Mouse (Mus musculus): ENCODE data around the gene Ccdc134. TPM values are rescaled to one million over a fixed set of nuclear protein-coding genes. Genes with fewer than 3 reads are reported as not detected.
"Not testable (repeated sequence)": the region's sequence is repeated elsewhere in the genome, so short reads cannot be mapped to it uniquely, and the experiment has no call there.

The Ccdc134 gene
- polyA plus RNA-seq (2015; fragmentation: Nextera tagmentation; extraction: Ambion mirVana), result 7.0 and 7.7 TPM in 2 replicates

GRCm38 (mm10) chr15:82127426-82128374 is at the start of gene Ccdc134:
Gene Ccdc134, plus strand, starts transcription at chr15:82127922.
- H3K36me3 ChIP-seq (replicated peaks), result peaks cover 15% of the 10 kb centered on the region
- peak within 1 kb of the TSS; percentile 99 for H3K4me2 ChIP-seq
- H3K9me3 ChIP-seq (replicated peaks), result no peaks in the 10 kb centered on the region
- peaks cover 33% of the 10 kb centered on the region for H3K4me1 ChIP-seq (replicated peaks)
- peak within 1 kb of the TSS; percentile 81 for H3K27ac ChIP-seq (replicated peaks)
- under 1% methylated on average over 74 of the region's 74 CpGs for WGBS (ENCODE audit: insufficient replicate concordance)
- peak; percentile 98 for ATAC-seq (ENCODE audit: insufficient read depth)
- H3K4me3 ChIP-seq (replicated peaks), result peak within 1 kb of the TSS; percentile 84
- 0 out of 2 replicates have a peak, but pooled peaks cover 7% of the 10 kb centered on the region for H3K27me3 ChIP-seq
- peak within 1 kb of the TSS; percentile 86 for H3K9ac ChIP-seq

GRCm38 (mm10) chr15:82079883-82080282 is 47.8 kb upstream of the Ccdc134 start:
- no peak overlapping the region for H3K27ac ChIP-seq (replicated peaks)
- H3K4me2 ChIP-seq, result no peak overlapping the region
- H3K9ac ChIP-seq, result no peak overlapping the region
- peaks cover 5% of the 10 kb centered on the region; the same call in 1 of the 2 replicates for H3K27me3 ChIP-seq
- ATAC-seq (ENCODE audit: insufficient read depth), result no peak
- 53% methylated on average over 10 of the region's 10 CpGs for whole genome bisulfite sequencing (ENCODE audit: insufficient replicate concordance)
- H3K36me3 ChIP-seq (replicated peaks), result no peaks in the 10 kb centered on the region
- no peaks in the 10 kb centered on the region for H3K9me3 ChIP-seq (replicated peaks)
- no peak overlapping the region for H3K4me3 ChIP-seq (replicated peaks)
- no peaks in the 10 kb centered on the region for H3K4me1 ChIP-seq (replicated peaks)

- H3K36me3 ChIP-seq (replicated peaks), result no peaks in the 10 kb centered on the region
- no peak overlapping the region for H3K27ac ChIP-seq (replicated peaks)
- no peak overlapping the region for H3K4me2 ChIP-seq
- 25% methylated on average over 7 of the region's 7 CpGs for WGBS (ENCODE audit: insufficient replicate concordance)
- H3K4me1 ChIP-seq (replicated peaks), result no peaks in the 10 kb centered on the region
- peaks cover 4% of the 10 kb centered on the region; the same call in 1 of the 2 replicates for H3K27me3 ChIP-seq
- H3K9ac ChIP-seq, result no peak overlapping the region
- no peaks in the 10 kb centered on the region for H3K9me3 ChIP-seq (replicated peaks)
- no peak overlapping the region for H3K4me3 ChIP-seq (replicated peaks)
- no peak for ATAC-seq (ENCODE audit: insufficient read depth)
Observed at GRCm38 (mm10) chr15:82081161-82081560, 46.6 kb upstream of the Ccdc134 start.

GRCm38 (mm10) chr15:82085606-82086005 is 42.1 kb upstream of the Ccdc134 start:
- Histone ChIP-seq H3K27ac (replicated peaks) (no peak overlapping the region), H3K9me3 (replicated peaks) (no peaks in the 10 kb centered on the region), H3K9ac (no peak overlapping the region), H3K4me1 (replicated peaks) (no peaks in the 10 kb centered on the region), H3K36me3 (replicated peaks) (no peaks in the 10 kb centered on the region), H3K4me2 (no peak overlapping the region), H3K4me3 (replicated peaks) (no peak overlapping the region), H3K27me3 (peaks cover 23% of the 10 kb centered on the region)
- WGBS (ENCODE audit: insufficient replicate concordance), result 69% methylated on average over 9 of the region's 9 CpGs
- no peak for ATAC-seq (ENCODE audit: insufficient read depth)

GRCm38 (mm10) chr15:82086131-82086530 is 41.6 kb upstream of the Ccdc134 start:
- WGBS (ENCODE audit: insufficient replicate concordance), result 62% methylated on average over 12 of the region's 12 CpGs
- no peaks in the 10 kb centered on the region for H3K36me3 ChIP-seq (replicated peaks)
- H3K4me3 ChIP-seq (replicated peaks), result no peak overlapping the region
- H3K9me3 ChIP-seq (replicated peaks), result no peaks in the 10 kb centered on the region
- ATAC-seq (ENCODE audit: insufficient read depth), result no peak
- H3K27ac ChIP-seq (replicated peaks), result no peak overlapping the region
- H3K9ac ChIP-seq, result no peak overlapping the region
- no peak overlapping the region for H3K4me2 ChIP-seq
- no peaks in the 10 kb centered on the region for H3K4me1 ChIP-seq (replicated peaks)
- peaks cover 23% of the 10 kb centered on the region for H3K27me3 ChIP-seq

GRCm38 (mm10) chr15:82087266-82087665 is 40.5 kb upstream of the Ccdc134 start:
- Histone ChIP-seq H3K27ac (replicated peaks) (no peak overlapping the region), H3K9ac (no peak overlapping the region), H3K4me2 (no peak overlapping the region), H3K4me1 (replicated peaks) (no peaks in the 10 kb centered on the region), H3K36me3 (replicated peaks) (no peaks in the 10 kb centered on the region), H3K4me3 (replicated peaks) (no peak overlapping the region), H3K27me3 (peaks cover 23% of the 10 kb centered on the region), H3K9me3 (replicated peaks) (no peaks in the 10 kb centered on the region)
- no peak for ATAC-seq (ENCODE audit: insufficient read depth)
- WGBS (ENCODE audit: insufficient replicate concordance), result 14% methylated on average over 10 of the region's 10 CpGs

- Histone ChIP-seq H3K27me3 (peaks cover 19% of the 10 kb centered on the region), H3K9me3 (replicated peaks) (no peaks in the 10 kb centered on the region), H3K4me2 (no peak overlapping the region), H3K4me3 (replicated peaks) (no peak overlapping the region), H3K9ac (no peak overlapping the region), H3K27ac (replicated peaks) (no peak overlapping the region), H3K36me3 (replicated peaks) (no peaks in the 10 kb centered on the region), H3K4me1 (replicated peaks) (no peaks in the 10 kb centered on the region)
- ATAC-seq (ENCODE audit: insufficient read depth), result no peak
- 63% methylated on average over 7 of the region's 7 CpGs for WGBS (ENCODE audit: insufficient replicate concordance)
Observed at GRCm38 (mm10) chr15:82091061-82091460, 36.7 kb upstream of the Ccdc134 start.

- Histone ChIP-seq H3K36me3 (replicated peaks) (no peaks in the 10 kb centered on the region), H3K4me2 (no peak overlapping the region), H3K27ac (replicated peaks) (no peak overlapping the region), H3K4me1 (replicated peaks) (no peaks in the 10 kb centered on the region), H3K9ac (no peak overlapping the region), H3K4me3 (replicated peaks) (no peak overlapping the region), H3K9me3 (replicated peaks) (no peaks in the 10 kb centered on the region), H3K27me3 (peaks cover 8% of the 10 kb centered on the region; the same call in 1 of the 2 replicates)
- ATAC-seq (ENCODE audit: insufficient read depth), result no peak
- WGBS (ENCODE audit: insufficient replicate concordance), result 20% methylated on average over 8 of the region's 8 CpGs
Observed at GRCm38 (mm10) chr15:82106953-82107555, 20.7 kb upstream of the Ccdc134 start.

- ATAC-seq (ENCODE audit: insufficient read depth), result no peak
- Histone ChIP-seq H3K36me3 (replicated peaks) (no peaks in the 10 kb centered on the region), H3K27ac (replicated peaks) (no peak overlapping the region), H3K4me2 (no peak overlapping the region), H3K4me3 (replicated peaks) (no peak overlapping the region), H3K4me1 (replicated peaks) (no peaks in the 10 kb centered on the region), H3K9ac (no peak overlapping the region), H3K27me3 (peaks cover 22% of the 10 kb centered on the region), H3K9me3 (replicated peaks) (no peaks in the 10 kb centered on the region)
- 69% methylated on average over 8 of the region's 8 CpGs for WGBS (ENCODE audit: insufficient replicate concordance)
Observed at GRCm38 (mm10) chr15:82120544-82120943, 7.2 kb upstream of the Ccdc134 start.

- not testable (repeated sequence) for H3K27me3 ChIP-seq; H3K27ac ChIP-seq (replicated peaks); H3K4me3 ChIP-seq (replicated peaks); ATAC-seq (ENCODE audit: insufficient read depth); H3K9me3 ChIP-seq (replicated peaks)
- Histone ChIP-seq H3K4me1 (replicated peaks) (peaks cover 33% of the 10 kb centered on the region), H3K9ac (peak overlapping the region; percentile 86; the same call in 1 of the 2 replicates), H3K4me2 (peak overlapping the region; percentile 99), H3K36me3 (replicated peaks) (peaks cover 11% of the 10 kb centered on the region)
- WGBS (ENCODE audit: insufficient replicate concordance), result 63% methylated on average over 4 of the region's 4 CpGs
Observed at GRCm38 (mm10) chr15:82126690-82127089, 1.0 kb upstream of the Ccdc134 start.

- 0 out of 2 replicates have a peak, but pooled peaks cover 7% of the 10 kb centered on the region for H3K27me3 ChIP-seq
- 4% methylated on average over 5 of the region's 5 CpGs for WGBS (ENCODE audit: insufficient replicate concordance)
- peaks cover 22% of the 10 kb centered on the region for H3K36me3 ChIP-seq (replicated peaks)
- H3K4me2 ChIP-seq, result peak overlapping the region; percentile 99
- H3K27ac ChIP-seq (replicated peaks), result peak overlapping the region; percentile 81
- H3K9me3 ChIP-seq (replicated peaks), result no peaks in the 10 kb centered on the region
- H3K4me1 ChIP-seq (replicated peaks), result peaks cover 33% of the 10 kb centered on the region
- peak; percentile 6; the same call in 1 of the 2 replicates for ATAC-seq (ENCODE audit: insufficient read depth)
- H3K4me3 ChIP-seq (replicated peaks), result peak overlapping the region; percentile 84
- peak overlapping the region; percentile 86 for H3K9ac ChIP-seq
Observed at GRCm38 (mm10) chr15:82128398-82128797, 676 bp downstream of the Ccdc134 start.

All from liver, embryonic 15.5 days (tissue).